Mouse (Mus musculus) frontal cortex, postnatal 10 days (tissue): Measurements from ENCODE around the gene Cd247.

ENCODE experiments used
- DNase-seq, 2 experiments: peaks; one replicate each; pipeline ENCODE4 v3.0.0; 2022; ENCODE audit warnings: low spot score in 2 of 2, mixed read lengths in 1 of 2

Cd247 gene

GRCm38 (mm10) chr1:165818145-165818860 lies 29.8 kb downstream of the Cd247 start:
- no peak for DNase-seq

- no peak for DNase-seq
Observed at GRCm38 (mm10) chr1:165819147-165819546, 30.7 kb downstream of the Cd247 start.

GRCm38 (mm10) chr1:165822031-165822430 lies 33.5 kb downstream of the Cd247 start:
- DNase-seq: no peak

GRCm38 (mm10) chr1:165828173-165828572 lies 39.7 kb downstream of the Cd247 start:
- DNase-seq: no peak

GRCm38 (mm10) chr1:165828615-165829014 lies 40.1 kb downstream of the Cd247 start:
- DNase-seq: no peak

- DNase-seq: no peak
Observed at GRCm38 (mm10) chr1:165829890-165830289, 41.4 kb downstream of the Cd247 start.

- no peak for DNase-seq
Observed at GRCm38 (mm10) chr1:165833244-165833643, 44.8 kb downstream of the Cd247 start.

GRCm38 (mm10) chr1:165833910-165834632 lies 45.6 kb downstream of the Cd247 start:
- DNase-seq: no peak

- no peak for DNase-seq
Observed at GRCm38 (mm10) chr1:165834633-165834975, 46.1 kb downstream of the Cd247 start.

- no peak for DNase-seq
Observed at GRCm38 (mm10) chr1:165836461-165836860, 48.0 kb downstream of the Cd247 start.

GRCm38 (mm10) chr1:165837546-165837945 lies 49.1 kb downstream of the Cd247 start:
- no peak for DNase-seq

- no peak for DNase-seq
Observed at GRCm38 (mm10) chr1:165839201-165839600, 50.7 kb downstream of the Cd247 start.

GRCm38 (mm10) chr1:165840548-165841230 lies 52.2 kb downstream of the Cd247 start:
- DNase-seq: no peak

GRCm38 (mm10) chr1:165842170-165842569 lies 53.7 kb downstream of the Cd247 start:
- DNase-seq: no peak

- DNase-seq: no peak
Observed at GRCm38 (mm10) chr1:165843586-165843985, 55.1 kb downstream of the Cd247 start.

- no peak for DNase-seq
Observed at GRCm38 (mm10) chr1:165844466-165844951, 56.0 kb downstream of the Cd247 start.

- DNase-seq: no peak
Observed at GRCm38 (mm10) chr1:165844956-165845355, 56.5 kb downstream of the Cd247 start.

GRCm38 (mm10) chr1:165845366-165845765 lies 56.9 kb downstream of the Cd247 start:
- DNase-seq: no peak

GRCm38 (mm10) chr1:165848417-165848816 lies 59.9 kb downstream of the Cd247 start:
- no peak for DNase-seq

- no peak for DNase-seq
Observed at GRCm38 (mm10) chr1:165848881-165849280, 60.4 kb downstream of the Cd247 start.

- DNase-seq: no peak
Observed at GRCm38 (mm10) chr1:165849458-165850445, 61.3 kb downstream of the Cd247 start.
